Mouse (Mus musculus) layer of hippocampus, postnatal 14 days (tissue): ENCODE measurements at regions not wholly inside any gene's neighbourhood (a gene's known extent, or its start where the extent isn't known, plus 50 kb on each side); places are given as distances from the start of the nearest gene placed in this dataset.

Source experiments
- DNase-seq, 2 experiments: peaks; one replicate each; pipeline ENCODE4 v3.0.0; 2021 to 2022; ENCODE audit warnings: low spot score in 2 of 2, mixed read lengths in 1 of 2

- DNase-seq: no peak
Observed at GRCm38 (mm10) chr7:123589099-123589498, 88.8 kb upstream of the Zkscan2 start.

DNA sequence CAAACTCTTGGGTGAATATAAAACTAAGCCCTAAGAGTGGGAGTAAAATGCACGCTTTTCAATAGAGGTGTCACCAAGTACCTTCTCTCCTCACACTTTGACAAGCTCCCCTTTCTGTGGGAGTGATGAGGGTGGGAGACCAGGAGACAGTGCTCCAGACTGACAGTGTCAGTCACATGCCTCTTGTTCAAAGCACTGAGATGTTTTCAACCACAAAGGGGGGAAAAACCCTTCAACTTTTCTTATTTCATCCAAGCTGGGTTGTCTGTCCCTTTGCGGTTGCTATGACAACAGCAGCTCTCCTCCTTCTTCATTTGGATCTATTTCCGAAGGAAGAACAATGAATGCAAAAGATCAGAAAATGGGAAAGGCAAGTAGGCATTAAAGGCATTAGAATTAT, 73.5 kb upstream of the Zkscan2 start:
- peak in 1 of 2 experiments; percentile 9 for DNase-seq

DNA sequence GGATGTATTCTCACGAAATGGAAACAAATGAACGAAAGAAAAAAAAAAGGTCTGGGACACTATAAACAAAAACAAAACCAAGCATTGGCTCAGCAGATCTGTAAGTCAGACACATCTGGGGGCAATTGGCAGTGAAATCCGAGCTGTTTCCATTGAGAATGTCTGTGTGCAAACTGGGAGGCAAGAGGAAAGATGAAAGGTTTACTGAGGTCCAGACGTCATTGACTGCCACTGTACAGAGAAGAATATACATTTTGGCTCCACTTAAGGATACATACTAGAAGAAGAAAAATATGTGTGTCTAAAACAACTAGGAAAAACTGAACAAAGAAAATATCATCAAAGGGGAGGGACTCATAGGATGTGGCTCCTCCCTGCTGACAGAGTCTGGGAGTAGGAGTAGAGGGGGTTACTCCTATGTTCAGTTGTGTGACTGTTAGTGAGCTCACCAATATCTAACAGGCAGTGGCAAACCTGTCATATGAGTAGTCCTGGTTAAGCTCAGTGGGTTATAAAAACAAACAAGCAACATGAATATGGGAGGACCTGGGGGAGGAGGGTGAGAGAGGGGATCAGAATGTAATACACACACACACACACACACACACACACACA, 72.2 kb upstream of the Zkscan2 start:
- no peak for DNase-seq

DNA sequence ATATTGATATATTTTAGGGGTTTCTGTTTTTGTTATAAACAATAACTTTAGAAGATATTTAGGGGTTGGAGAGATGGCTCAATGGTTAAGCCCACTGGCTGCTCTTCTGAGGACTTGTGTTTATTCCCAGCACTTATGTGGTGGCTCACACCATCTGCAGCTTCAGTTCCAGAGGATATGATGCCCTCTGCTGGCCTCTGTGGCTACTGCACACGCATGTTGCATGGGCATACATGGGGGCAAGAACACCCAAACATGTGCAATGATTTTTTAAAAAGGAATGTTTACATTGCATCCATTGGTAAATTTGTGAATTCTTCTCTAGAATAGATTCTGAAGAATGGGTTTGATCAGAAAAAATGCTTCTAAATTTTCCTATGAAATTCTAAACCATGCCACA, 66.0 kb upstream of the Zkscan2 start:
- DNase-seq: no peak

GRCm38 (mm10) chr7:123559544-123559943, 59.3 kb upstream of the Zkscan2 start:
- no peak for DNase-seq
